Mouse (Mus musculus) ZHBTc4 (cell line): ENCODE results near the gene Olfr101.

Source experiments
- DNase-seq: peaks from one replicate; pipeline ENCODE4 v3.0.0-alpha.2; 2011; ENCODE audit warnings: low read depth, low spot score

Gene Olfr101

DNA sequence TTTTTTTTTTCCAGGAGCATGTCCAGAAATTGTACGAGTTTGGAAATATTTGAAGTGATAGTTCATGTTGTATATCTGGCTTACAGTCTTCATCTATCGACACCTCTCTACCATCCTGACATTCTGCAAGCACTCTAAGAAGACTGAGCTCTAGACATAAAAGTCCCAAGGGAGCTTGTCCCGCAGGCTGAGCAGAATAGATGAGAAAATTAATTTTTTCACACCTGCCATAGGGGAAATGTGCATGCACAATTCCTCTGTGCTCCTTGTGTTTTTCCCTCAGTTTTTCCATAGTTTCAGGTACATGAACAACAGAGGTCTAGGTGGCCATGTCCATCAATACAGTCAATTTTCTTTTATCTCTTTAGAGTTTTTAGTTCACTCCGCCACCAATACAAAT, at the start of gene Olfr101:
Gene Olfr101, minus strand, starts transcription at position 101 of the 400 bp plus-strand sequence.
- no peak for DNase-seq

DNA sequence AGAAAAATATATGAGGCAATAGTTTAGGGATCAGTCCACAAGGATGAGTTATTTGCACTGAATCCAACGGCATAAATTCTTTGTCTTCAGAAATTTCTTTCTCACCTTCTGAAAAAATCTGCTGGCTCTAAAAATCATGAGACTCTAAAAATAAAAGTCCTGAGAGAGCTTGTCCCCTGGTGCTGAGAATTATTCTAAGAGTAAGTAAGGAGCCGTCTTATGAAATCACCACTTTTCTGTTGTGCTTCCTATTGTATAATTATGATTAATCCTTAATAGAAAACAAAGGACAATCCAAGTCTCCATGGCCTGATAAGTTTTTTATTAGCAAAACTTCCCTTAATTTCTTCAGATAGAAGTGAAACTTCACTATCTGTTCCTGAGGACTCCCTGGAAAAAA, 35.5 kb upstream of the Olfr101 start, which contains the start of gene Olfr103:
Gene Olfr103, minus strand, starts transcription at position 101 of the 400 bp plus-strand sequence.
- DNase-seq, result no peak

- no peak for DNase-seq
Measured at GRCm38 (mm10) chr17:37316954-37317353, 12.8 kb upstream of the Olfr101 start, which contains the start of gene Olfr102. TSS of gene Olfr102 (minus strand) at chr17:37317054.

GRCm38 (mm10) chr17:37310146-37310699, 6.1 kb upstream of the Olfr101 start:
- no peak for DNase-seq

DNA sequence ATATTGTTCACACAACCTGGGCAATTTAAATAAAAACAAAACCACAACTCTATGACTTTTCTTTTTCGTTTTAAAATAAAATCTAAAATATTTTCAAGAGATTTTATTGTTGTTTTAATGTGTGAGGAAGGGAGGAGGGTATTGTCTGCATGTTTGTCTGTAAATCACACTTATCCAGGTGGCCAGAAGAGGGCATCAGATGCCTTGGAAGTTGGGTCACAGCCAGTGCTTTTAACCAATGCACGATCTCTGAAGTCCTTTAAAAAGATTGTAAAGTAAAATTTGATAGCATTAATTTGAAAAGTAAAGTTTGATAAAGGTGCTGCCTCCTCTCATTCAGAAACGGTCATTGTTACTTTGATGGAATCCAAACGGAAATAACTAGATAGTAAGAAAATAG, 4.4 kb upstream of the Olfr101 start:
- peak; percentile 38 for DNase-seq

DNA sequence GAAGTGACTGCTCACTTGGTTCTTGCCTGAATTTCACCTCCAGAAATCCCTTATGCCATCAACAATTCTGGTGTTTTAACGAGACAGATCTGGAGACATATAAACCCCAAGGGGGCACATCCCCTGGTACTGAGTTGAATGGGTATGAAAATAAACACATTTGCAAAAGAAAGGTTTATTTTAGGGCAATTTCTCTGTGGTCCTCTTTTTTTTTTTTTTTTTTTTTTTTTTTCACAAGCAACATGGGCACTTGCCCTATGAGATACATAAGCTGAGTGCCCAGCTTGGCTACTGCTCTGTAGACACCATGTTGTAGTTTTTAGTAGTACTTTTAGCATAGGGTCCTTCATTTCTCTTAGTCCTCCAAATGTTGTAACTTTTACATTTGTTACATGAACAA, 20.8 kb downstream of the Olfr101 start, which contains the start of gene Olfr99:
Gene Olfr99, minus strand, starts transcription at position 101 of the 400 bp plus-strand sequence.
- no peak for DNase-seq

GRCm38 (mm10) chr17:37280331-37280730, 23.8 kb downstream of the Olfr101 start:
- no peak for DNase-seq

DNA sequence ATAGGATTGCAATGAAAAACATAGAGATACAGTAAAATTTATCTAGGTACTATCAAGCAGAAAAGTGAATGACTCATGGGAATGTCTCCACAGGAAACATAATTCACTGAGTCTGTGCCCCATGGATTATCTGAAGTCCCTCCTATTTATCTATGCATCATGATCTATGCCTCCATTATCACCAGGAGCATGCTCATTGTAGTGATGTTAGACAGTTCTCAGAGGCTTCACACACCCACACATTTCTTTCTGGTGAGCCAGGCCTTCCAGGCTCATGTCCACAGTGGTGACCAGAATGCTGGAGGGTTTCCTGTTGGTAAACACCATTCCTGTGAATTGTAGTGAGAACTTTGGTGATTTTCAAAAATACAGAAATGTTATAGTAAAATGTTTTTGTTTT, 27.5 kb downstream of the Olfr101 start:
- no peak for DNase-seq

- DNase-seq, result no peak
Measured at GRCm38 (mm10) chr17:37275626-37276248, 28.4 kb downstream of the Olfr101 start.

DNA sequence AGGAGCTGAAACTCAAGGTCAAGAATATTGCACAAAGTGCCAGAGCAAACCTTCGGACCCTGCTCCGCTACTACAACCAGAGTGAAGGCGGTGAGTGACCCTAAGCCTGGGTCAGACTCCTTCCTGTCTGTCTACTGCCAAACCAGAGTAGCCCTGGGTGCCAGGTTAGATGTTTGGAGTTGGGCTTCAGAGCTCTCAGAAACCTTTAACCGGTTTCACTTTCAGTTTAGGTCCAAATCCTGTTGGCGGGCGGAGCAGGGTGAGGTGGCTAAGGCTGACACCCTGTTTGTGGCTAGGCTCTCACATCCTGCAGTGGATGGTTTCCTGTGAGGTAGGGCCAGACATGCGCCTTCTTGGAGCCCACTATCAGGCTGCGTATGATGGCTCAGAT, 33.4 kb downstream of the Olfr101 start:
- DNase-seq, result peak; percentile 26

GRCm38 (mm10) chr17:37270058-37270701, 33.9 kb downstream of the Olfr101 start, which contains the start of gene H2-M3:
TSS of gene H2-M3 (plus strand) at chr17:37270220.
- peak; percentile 82 for DNase-seq

- DNase-seq, result no peak
Measured at GRCm38 (mm10) chr17:37263626-37264025, 40.5 kb downstream of the Olfr101 start, which contains the start of gene Olfr98. TSS of gene Olfr98 (minus strand) at chr17:37263749.

- peak; percentile 56 for DNase-seq
Measured at GRCm38 (mm10) chr17:37250544-37250943, 53.6 kb downstream of the Olfr101 start.

- no peak for DNase-seq
Measured at GRCm38 (mm10) chr17:37249460-37249859, 54.7 kb downstream of the Olfr101 start.
